Mouse (Mus musculus) 3134 (cell line): ENCODE measurements around the gene Tenm4.

Source experiments
- DNase-seq: peaks from one replicate; pipeline ENCODE4 v3.0.0-alpha.2; 2011; ENCODE audit warnings: low spot score; ENCODE audit not compliant: insufficient read length; ENCODE audit errors: extremely low read depth

Gene Tenm4

GRCm38 (mm10) chr7:96392600-96392999, 221.6 kb downstream of the Tenm4 start:
- no peak for DNase-seq

GRCm38 (mm10) chr7:96397940-96398339, 226.9 kb downstream of the Tenm4 start:
- no peak for DNase-seq

- no peak for DNase-seq
These were observed 229.4 kb downstream of the Tenm4 start for GRCm38 (mm10) chr7:96400411-96400810.

DNA sequence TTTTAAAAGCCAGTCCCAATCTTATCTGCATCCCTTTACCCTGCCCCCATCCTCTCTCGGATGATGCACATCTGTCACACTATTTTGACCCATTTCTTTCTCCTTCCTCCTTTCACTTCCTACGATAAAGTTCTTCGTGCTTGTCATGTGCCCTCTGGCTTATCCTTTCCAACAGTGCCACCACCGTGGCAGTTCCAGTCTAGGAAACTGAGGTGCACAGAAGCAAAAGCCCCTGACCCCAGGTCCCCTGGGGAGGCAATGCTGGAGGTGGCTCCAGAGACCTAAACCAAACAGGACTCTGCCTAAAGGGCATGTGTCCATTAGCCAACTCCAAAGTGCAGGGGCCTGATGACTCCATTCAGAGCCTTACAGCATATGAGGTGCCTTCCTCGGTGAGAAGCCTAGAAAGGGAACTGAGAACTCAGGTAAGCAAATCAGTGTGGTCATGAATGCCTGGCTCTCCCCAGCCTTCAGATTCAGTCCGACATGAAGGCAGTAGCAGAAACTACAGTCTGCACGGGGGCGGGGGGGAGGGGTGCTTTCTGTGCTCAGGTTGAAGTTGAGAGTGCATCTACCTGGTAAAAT, 235.7 kb downstream of the Tenm4 start:
- no peak for DNase-seq

DNA sequence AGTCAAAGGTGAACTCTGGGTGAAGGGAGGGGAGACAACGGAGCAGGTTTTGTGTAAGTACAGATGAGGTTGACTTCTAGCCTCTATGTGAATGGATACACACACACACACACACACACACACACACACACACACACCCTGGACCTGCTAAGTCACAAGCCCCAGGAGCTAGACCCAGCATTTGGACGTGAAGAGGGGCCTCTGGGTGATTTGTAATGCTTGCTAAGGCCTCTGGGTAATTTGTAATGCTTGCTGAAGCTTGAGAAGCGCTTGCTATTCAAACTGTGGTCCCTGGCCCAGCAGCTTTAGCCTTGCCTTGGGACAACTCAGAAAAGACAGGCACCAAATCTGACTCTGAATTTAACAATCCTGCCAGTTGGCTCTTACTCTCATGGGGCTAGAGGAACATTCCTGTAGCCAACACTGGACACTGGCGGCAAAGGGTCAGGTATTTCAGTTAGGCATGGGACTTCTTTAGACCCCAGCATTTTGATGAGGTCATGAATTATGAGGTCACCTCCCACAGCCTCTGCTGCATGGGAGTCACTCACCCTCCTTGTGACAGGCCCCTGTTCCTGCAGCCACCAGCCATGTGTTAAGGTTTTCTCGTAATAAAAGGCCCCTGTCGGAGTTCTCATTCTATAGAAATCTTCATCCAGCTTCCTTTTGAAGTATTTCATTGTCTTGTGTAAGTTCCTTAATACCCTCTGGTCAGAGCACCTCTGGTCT, 237.3 kb downstream of the Tenm4 start:
- no peak for DNase-seq

GRCm38 (mm10) chr7:96409323-96409880, 238.4 kb downstream of the Tenm4 start:
- DNase-seq: no peak

DNA sequence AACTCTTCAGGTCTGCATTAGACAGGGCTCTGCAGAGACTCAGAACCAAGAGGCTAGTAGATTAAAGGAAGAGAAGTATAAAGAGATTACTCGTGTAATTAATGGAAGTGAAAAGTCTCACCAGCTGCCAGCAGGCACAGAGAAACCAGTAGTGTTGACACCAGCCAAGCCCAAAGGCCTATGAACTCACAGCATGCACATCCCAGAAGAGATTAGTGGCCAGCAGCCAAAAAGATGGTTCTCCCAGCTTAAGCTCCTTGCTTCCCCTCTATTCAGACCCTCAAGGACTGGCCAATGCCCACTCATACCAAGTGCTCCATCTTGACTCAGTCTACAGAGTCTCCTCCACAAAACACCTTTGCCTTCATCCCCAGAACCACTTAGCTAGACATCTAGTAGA, 242.8 kb downstream of the Tenm4 start:
- DNase-seq: no peak

- DNase-seq: no peak
These were observed 243.4 kb downstream of the Tenm4 start for GRCm38 (mm10) chr7:96414290-96415055.

DNA sequence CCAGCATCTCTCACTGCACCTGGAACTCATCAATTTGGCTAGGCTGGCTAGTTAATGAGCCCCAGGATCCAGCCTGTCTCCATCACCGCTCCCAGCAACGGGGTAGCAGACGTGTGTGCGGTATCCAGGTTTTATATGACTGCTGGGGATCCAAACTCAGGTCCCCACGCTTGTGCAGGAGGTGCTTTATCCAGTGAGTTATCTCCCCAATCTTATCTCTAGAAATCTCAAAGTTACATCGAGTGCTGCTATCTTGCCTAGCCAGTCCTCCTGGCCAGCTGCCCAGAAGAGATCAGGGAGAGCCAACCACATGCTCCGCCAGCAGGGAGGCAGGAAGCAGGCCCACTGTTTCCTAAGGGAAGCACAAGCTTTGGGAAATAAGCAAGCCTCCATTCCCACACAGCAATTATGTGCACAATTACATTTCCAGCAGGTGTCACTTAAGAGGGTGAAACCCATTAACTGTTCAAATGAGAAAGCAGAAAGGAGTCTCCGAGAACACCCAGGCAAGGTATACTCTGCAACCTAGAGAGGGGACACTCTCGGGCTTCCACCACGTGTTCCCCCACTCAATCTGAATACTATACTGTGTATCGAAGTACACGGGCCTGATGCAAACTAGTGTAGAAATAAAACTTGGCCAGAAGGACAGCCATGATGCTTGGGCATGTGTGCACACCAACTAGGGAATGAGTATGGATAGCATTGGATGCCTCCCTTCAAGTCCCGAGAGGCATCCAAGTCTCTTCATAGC, 246.4 kb downstream of the Tenm4 start:
- DNase-seq: no peak

DNA sequence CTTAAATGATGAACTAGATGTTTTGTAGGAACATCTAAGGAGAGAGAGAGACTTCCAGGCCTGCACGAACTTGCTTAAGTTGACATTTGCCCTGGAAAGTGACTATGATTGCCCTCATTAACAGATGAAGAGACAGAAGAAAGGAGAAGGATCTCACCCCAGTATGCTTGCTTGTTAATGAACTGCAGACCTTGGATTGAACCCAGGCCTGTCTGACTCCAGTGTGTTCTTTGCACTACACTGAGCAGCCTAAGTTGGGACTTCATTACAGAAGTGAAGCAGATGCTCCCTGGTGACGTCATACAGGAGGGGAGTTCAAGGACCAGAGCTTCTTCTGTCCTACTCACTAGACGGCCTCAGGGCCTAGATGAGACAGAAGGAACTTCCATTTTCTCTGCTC, 247.1 kb downstream of the Tenm4 start:
- no peak for DNase-seq

- DNase-seq: no peak
These were observed 249.0 kb downstream of the Tenm4 start for GRCm38 (mm10) chr7:96420045-96420444.

DNA sequence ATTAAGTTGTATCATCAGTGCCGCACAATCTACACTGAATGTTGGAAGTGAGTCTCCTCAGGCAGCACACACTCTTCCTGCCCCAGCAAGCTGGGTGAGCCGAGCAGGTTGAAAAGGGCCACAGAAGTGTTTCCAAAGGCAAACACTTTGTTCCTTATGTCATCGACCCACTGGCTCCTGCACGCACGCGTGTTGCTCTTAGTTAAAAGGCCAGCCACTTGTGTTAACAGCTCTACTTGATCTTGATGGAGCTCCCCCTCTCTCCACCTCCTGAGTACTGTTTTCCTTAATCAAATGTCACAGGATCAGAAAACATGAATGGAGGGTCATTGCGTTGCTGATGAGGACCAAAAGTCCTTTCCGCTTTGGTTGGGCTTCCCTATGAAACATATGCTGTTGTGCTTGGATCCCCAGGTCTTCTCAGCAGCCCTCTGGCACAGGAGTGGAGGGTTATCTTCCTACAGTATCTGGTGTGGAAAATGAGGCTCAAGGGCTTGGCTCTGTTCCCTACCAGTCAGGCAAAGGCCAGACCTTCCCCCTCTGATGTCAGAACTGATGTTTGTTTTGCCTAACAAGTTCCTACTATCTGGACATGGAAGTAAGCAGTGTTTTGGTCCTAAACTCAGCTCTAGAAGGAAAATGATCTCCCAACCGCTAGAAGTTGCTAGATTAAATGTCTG, 250.0 kb downstream of the Tenm4 start:
- no peak for DNase-seq

GRCm38 (mm10) chr7:96426954-96427353, 255.9 kb downstream of the Tenm4 start:
- DNase-seq: no peak

- DNase-seq: no peak
These were observed 262.3 kb downstream of the Tenm4 start for GRCm38 (mm10) chr7:96433307-96433706.

DNA sequence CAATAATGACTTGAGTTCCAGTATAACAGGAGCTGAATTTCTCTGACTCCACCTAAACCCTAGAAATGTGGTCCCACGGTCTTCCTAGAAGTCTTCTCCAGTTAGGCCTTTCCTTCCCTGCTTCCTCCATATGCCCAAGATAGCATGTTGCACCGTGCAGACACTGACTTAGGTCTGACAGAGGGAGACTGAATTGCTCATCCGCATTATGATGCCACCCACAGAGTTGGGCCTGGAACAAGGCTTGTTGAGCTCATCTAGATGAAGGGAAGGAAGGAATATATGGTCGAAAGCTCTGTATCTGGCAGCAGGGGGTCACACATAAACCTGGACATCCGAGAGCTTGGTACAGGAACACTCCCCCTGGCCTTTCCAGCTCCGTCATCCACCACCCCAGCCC, 267.3 kb downstream of the Tenm4 start:
- no peak for DNase-seq

GRCm38 (mm10) chr7:96440161-96440707, 269.2 kb downstream of the Tenm4 start:
- DNase-seq: no peak

DNA sequence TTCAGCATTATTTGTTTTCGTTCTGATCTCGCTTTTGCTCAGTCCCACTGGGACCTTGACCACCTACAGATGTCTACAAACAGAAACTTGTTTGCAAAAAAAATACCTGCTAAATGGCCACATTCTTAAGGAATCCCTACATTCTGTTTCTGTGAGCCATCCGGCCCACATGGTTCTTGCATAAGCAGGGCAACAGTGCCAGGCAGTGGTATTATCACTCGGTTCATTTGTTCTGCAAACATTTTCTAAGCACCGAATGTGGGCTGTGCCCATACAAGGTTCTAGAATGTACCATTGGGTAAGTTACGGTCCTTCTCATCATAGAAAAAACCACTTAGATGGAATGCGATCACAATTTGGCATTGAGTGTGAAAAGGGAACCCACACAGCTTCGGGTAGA, 274.7 kb downstream of the Tenm4 start:
- no peak for DNase-seq

GRCm38 (mm10) chr7:96447806-96448397, 276.9 kb downstream of the Tenm4 start:
- DNase-seq: no peak

DNA sequence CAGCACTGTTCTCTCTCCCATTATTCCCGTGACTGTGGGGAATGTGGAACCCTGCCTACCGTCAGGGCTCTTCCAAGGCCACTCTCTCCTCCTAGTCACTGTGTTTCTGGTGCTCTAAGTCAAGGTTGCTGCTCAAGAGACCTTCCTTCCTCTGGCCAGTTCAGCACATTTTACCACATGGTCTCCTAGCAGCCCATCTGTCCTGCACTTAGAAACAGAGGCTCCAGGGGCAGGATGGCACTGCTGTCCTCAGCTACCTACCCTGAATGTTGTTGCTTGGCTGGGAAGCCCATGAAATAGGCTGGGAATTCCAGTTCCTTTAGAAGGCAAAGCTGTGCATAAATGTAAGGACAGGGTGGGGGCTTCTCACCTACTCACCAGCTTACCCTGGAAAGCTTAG, 284.9 kb downstream of the Tenm4 start:
- DNase-seq: no peak

- peak; percentile 10 for DNase-seq
These were observed 285.6 kb downstream of the Tenm4 start for GRCm38 (mm10) chr7:96456618-96457017.
